Comparison of ENCODE assay signal across 18 mouse cellular contexts in genomic region chr4:34485574-34485973, GRCm38 (mm10).
"Had no signal": no experiment of that assay in that cellular context is flagged by ENCODE, and none has a peak within 500 bp of the region (broad histone marks: within the 10 kb centered on the region; RNA-seq: fewer than 3 reads in every experiment).

No protein-coding gene starts in this region.

- H3K9me3 ChIP-seq: intestine, embryonic 15.5 days; kidney, embryonic 15.5 days; limb, embryonic 12.5 days; limb, embryonic 15.5 days had no signal

- H3K27ac ChIP-seq: intestine, embryonic 15.5 days; kidney, embryonic 15.5 days; limb, embryonic 12.5 days; limb, embryonic 15.5 days; liver, embryonic 14.5 days had no signal

- H3K27me3 ChIP-seq: intestine, embryonic 15.5 days; kidney, embryonic 15.5 days; limb, embryonic 12.5 days; limb, embryonic 15.5 days had no signal

- H3K4me1 ChIP-seq: intestine, embryonic 15.5 days; kidney, embryonic 15.5 days; limb, embryonic 12.5 days; limb, embryonic 15.5 days had no signal

- H3K4me3 ChIP-seq: intestine, embryonic 15.5 days; kidney, embryonic 15.5 days; limb, embryonic 12.5 days; limb, embryonic 15.5 days; megakaryocyte, embryonic 14.5 days had no signal

- H3K36me3 ChIP-seq: intestine, embryonic 15.5 days; kidney, embryonic 15.5 days; limb, embryonic 12.5 days; limb, embryonic 15.5 days had no signal

- ATAC-seq: intestine, embryonic 15.5 days had no signal

- DNase-seq: kidney, adult 11 months; kidney, adult 8-10 months; kidney, postnatal 10 days; kidney, postnatal 36 days; left cerebral cortex, postnatal 4 days; lung, adult 2 months; lung, postnatal 14 days; lung, postnatal 4 days; midbrain, embryonic 14.5 days; thymus, postnatal 25 days had no signal

- H3K9ac ChIP-seq: intestine, embryonic 15.5 days; kidney, embryonic 15.5 days; limb, embryonic 12.5 days; limb, embryonic 15.5 days; liver, embryonic 14.5 days had no signal

- H3K4me2 ChIP-seq: intestine, embryonic 15.5 days; kidney, embryonic 15.5 days; limb, embryonic 12.5 days; limb, embryonic 15.5 days; liver, embryonic 11.5 days; midbrain, embryonic 11.5 days had no signal
